Mouse (Mus musculus): ENCODE data around the gene Pcnx.

Gene Pcnx

DNA sequence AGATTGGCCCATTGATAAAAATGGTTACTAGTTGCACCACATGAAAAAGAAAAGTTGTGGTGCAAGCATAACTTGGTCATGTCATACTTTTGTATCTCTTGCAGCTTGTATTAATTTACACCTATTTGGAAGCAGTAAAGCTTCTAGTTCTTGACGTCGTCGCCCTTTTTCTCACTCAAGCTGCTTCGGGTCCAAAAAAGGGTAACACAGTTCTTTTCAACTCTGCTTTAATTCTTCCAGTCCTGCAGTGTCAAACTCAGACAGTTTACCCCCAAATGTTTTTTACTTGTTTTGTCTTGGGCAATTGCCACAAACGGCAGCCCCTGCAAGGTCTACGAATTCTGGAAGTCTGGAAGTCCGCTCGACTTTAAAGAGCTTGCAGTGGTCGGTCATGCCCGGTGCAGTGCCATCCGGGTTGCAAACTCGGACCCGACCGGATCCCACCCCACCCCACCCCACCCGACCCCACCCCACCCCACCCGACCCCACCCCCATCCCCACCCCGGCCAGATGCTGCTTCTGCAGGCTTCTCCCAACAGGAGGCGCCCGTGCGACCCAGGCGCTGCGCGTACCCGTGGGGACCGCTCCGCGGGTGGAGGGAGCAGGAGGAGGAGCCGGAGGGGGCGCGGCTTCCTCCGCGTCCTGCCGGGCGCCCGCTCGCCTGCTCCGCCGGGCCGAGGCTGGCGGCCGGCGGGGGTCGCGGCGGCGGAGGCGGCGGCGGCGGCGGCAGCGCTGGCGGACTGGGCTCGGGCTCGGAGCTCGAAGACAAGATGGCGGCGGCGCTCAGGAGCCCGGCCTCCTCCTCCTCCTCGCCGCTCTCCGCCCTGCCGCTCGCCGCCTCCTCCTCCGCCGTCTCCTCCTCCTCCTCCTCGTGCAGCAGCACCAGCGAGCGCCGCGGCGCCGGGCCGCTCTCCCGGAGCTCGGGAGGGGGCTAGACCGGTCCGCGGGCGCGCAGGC is at the start of gene Pcnx:
Gene Pcnx, plus strand, starts transcription at position 673 of the 957 bp plus-strand sequence.
- peak; percentile 84 for DNase-seq (ENCODE audit: low read depth, low spot score)

DNA sequence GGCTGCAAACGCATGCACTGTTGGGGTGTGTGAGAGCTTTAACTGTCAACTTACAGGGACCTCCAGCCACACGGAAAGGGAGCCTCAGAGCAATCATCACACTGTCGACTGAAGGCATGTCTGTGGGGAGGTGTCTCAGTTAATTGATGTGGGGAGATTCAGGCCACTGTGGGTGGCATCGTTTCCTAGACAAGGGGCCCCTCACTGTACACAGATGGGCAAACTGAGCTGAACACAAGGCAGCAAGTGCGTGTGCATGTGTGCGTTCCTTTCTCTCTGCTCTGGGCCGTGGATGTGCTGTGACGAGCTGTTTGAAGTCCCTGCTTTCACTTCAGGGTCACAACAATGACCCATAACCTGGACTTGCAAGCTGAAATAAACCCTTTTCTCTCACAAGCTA is 49.4 kb upstream of the Pcnx start:
- no peak for DNase-seq (ENCODE audit: low read depth, low spot score)

DNA sequence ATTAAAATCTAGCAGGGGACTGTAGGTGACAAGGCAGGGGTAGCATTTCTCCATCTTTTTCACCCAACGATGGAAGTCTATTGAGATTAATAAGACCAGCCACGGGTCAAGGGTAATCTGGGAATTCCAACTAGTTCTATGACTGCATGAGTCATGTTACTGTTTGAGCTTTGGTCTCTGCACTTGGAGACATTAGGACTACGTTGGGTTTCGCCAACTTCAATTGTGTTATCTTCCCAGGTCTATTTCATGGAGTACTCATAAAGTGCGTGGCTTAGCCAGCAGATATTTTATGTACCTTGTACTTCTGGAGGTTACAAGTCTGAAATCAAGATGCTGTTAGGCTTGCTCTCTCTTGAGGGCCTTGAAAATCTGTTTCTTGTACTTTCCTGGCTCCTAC is 45.1 kb upstream of the Pcnx start:
- no peak for DNase-seq (ENCODE audit: low read depth, low spot score)

- no peak for DNase-seq (ENCODE audit: low read depth, low spot score)
These were observed 43.3 kb upstream of the Pcnx start for GRCm38 (mm10) chr12:81816330-81817125.

DNA sequence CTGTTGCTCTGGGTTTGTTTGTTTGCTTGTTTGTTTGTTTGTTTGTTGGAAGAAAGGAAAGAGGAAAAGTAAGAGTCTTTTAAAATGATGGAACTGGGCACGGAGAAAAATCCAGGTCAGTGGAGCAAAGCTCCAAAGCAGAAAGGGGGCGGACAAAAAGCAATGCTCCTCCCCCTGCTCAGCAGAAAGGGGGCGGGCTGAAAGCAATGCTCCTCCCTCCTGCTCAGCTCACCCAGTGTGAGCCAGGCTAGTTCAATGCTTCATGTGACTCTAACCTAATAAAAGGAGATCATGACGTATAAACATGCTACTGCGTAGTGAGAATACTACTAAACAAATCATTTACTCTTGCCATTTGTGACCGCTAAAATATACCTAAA is 42.7 kb upstream of the Pcnx start:
- DNase-seq (ENCODE audit: low read depth, low spot score), result no peak

DNA sequence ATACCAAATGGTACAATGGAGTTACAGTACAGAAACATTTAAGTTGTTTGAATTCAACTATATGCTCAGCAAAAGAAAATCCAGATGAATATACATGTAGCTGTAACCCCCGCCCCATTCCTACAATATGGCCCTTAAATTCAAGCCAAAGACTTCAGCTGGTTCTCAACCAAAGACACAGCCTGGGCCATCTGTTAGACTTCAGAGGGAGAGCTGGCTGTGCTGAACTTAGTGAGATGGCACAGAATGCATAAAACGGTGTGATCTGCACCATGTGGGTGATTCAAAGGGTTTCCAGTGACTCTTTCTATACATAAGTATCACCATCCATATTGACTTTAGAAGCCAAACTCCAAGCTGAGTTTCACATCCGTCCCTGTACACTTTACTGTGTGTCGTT is 39.1 kb upstream of the Pcnx start:
- DNase-seq (ENCODE audit: low read depth, low spot score), result no peak

- DNase-seq (ENCODE audit: low read depth, low spot score), result no peak
These were observed 37.6 kb upstream of the Pcnx start for GRCm38 (mm10) chr12:81822176-81822575.

- DNase-seq (ENCODE audit: low read depth, low spot score), result no peak
These were observed 36.9 kb upstream of the Pcnx start for GRCm38 (mm10) chr12:81822778-81823480.

DNA sequence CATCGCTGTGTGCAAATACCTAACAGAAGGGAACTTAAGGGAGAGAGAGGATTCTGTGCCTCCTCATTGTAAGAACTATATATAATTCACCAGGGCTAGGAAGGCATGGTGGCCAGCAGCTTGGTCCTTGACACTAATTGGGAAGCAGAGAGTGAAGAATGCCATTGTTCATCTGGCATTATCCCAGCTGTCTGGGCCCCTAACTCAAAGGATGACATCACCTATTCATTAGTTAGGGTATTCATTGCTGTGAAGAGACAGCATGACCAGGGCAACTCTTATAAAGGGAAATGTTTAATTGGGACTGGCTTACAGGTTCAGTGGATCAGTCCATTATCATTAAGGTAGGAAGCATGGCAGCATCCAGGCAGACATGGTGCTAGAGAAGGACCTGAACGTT is 31.5 kb upstream of the Pcnx start:
- no peak for DNase-seq (ENCODE audit: low read depth, low spot score)

- DNase-seq (ENCODE audit: low read depth, low spot score), result no peak
These were observed 27.6 kb upstream of the Pcnx start for GRCm38 (mm10) chr12:81832039-81832738.

DNA sequence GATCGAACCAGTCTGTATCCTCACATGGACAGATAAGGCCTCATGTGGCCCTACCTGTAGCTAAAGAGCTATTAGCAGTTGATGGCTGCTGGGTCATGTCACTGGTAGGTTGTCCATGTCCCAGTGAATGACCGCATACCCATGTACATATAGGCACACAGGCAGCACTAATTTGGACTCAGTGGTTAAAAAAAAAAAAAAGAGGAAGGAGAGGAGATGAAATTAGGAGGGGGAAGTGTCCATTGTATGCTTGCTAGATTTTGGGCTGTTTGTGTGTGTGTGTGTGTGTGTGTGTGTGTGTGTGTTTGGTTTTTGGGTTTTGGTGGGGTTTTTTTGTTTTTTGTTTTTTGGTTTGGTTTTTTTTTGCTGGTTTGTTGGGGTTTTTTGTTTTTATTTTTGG is 26.7 kb upstream of the Pcnx start:
- peak; percentile 52 for DNase-seq (ENCODE audit: low read depth, low spot score)

- DNase-seq (ENCODE audit: low read depth, low spot score), result no peak
These were observed 23.7 kb upstream of the Pcnx start for GRCm38 (mm10) chr12:81836162-81836561.

DNA sequence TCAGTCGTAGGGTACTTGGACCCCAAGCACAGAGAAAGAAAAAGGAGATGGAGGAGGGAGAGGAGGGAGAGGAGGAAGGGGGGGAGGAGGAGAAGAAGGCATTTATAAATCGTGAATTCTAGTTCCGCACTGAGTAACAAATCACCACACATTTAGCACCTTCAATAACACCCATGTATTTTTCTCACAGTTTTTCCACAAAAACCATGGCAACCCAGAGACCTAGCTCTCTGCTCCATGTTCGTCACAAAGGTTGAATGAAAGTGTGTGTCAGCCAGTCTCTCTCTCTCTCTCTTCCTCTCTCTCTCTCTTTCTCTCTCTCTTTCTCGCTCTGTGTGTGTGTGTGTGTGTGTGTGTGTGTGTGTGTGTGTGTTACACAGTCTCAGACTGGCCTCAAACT is 22.4 kb upstream of the Pcnx start:
- DNase-seq (ENCODE audit: low read depth, low spot score), result no peak

- peak; percentile 14 for DNase-seq (ENCODE audit: low read depth, low spot score)
These were observed 20.2 kb upstream of the Pcnx start for GRCm38 (mm10) chr12:81839663-81840062.

GRCm38 (mm10) chr12:81841046-81841445 is 18.8 kb upstream of the Pcnx start:
- DNase-seq (ENCODE audit: low read depth, low spot score), result no peak

- no peak for DNase-seq (ENCODE audit: low read depth, low spot score)
These were observed 16.3 kb upstream of the Pcnx start for GRCm38 (mm10) chr12:81843501-81843900.

DNA sequence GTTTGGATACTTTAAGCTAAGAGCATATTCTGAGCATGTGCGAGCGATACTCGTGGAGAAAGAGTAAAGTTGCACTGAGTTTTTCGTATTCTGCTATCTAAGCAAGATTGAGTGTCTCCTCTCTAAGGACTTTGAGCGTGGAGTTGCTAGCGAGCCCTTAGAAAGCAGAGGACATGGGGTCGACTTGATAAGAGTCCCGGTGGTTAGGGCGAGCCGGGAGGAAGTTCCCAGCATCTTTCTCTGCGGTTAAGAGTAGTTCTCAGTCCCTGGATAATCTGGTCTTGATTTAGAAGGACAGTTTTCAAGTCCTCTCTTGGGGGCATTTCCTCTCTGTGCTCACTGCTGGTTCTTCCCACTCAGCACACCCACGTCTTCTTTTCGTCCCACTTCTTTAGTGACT is 15.3 kb upstream of the Pcnx start:
- DNase-seq (ENCODE audit: low read depth, low spot score), result no peak

- DNase-seq (ENCODE audit: low read depth, low spot score), result no peak
These were observed 14.8 kb upstream of the Pcnx start for GRCm38 (mm10) chr12:81844981-81845380.

DNA sequence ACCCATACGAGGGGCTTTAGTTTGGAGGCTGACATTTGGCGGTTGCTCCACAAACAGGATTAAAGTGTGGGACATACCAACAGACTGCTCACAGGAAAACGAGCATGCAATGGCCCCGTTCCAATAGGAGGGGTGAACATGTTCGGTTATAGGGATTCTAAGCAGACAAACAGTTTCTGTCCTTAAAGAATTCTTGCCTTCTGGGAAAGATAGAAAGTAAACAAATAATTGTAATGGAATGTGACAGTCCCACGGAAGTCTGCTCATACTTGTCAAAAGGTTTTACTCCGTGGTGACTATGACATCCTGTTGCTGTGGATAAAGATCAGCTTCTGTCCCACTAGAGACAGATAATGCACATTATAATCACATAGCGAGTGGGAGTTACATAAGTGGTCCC is 10.2 kb upstream of the Pcnx start:
- no peak for DNase-seq (ENCODE audit: low read depth, low spot score)

- no peak for DNase-seq (ENCODE audit: low read depth, low spot score)
These were observed 7.3 kb upstream of the Pcnx start for GRCm38 (mm10) chr12:81852551-81852950.

- DNase-seq (ENCODE audit: low read depth, low spot score), result no peak
These were observed 6.8 kb upstream of the Pcnx start for GRCm38 (mm10) chr12:81852977-81853376.

Measured in A20 (cell line).